Mouse (Mus musculus): ENCODE data around the gene Ppp1r16b.
A peak's percentile ranks its signal among the peaks of the same experiment; 100 is the strongest.

Gene Ppp1r16b

GRCm38 (mm10) chr2:158771066-158771763 is 106.0 kb downstream of the Ppp1r16b start:
- DNase-seq: no peak

DNA sequence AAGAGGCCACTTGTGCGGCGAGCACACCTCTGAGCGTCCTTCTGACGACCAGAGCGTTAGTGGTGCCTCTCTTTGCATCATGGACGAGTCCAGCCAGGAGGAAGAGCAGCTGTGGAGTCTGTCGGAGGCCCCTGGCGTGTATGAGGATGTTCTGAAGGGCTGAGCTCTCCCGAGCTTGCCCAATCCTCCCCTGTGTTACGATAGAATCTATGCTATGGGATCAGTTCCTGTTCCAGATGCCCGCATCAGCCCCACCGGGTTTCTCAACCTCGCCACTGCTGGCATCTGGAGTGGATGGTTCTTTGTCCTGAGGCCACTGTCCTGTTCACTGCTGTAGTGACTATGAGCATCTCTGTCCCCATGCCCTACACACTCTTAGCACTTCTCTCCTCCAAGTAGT is 107.6 kb downstream of the Ppp1r16b start:
- DNase-seq: no peak

DNA sequence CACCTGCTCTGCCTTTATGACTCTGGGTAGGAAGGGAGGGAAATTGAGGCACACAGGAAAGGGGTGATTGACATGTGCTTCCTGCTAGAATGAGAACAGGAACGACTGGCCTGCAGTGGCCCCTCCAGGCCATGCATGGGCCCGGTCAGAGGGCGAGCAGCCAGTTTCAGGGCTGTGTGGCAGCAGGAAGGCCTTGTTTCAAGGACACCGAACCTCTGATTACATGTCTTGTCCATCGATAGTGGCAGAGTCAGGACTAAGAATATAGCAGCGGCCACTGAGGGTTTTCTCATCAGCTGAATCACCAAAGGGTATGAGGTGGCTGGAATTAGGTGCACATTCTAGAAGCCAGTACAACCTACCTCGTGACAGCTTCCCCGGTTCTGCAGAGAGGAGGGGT is 109.7 kb downstream of the Ppp1r16b start:
- no peak for DNase-seq

- DNase-seq: no peak
Observed at GRCm38 (mm10) chr2:158776716-158777115, 111.5 kb downstream of the Ppp1r16b start.

DNA sequence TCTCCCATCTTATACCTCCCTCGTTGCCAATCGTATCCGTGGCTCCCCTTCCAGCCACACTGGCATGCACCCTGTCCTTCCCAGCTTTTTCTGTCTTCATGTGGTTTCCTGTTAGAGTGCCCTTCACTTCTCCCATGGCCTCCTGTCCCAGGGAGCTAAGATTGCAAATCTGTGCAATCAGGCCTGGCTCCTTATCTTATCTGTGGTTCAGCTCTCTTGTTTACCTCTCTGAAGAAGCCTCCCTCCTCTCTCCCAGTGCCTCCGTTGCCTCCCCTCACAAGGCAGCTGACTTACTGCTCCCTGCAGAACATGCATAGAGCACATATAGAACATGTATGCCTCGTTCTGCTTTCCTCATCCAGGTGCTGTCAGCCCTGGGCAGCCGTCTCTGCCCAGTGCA is 112.3 kb downstream of the Ppp1r16b start:
- DNase-seq: no peak

- DNase-seq: no peak
Observed at GRCm38 (mm10) chr2:158778349-158778748, 113.2 kb downstream of the Ppp1r16b start.

DNA sequence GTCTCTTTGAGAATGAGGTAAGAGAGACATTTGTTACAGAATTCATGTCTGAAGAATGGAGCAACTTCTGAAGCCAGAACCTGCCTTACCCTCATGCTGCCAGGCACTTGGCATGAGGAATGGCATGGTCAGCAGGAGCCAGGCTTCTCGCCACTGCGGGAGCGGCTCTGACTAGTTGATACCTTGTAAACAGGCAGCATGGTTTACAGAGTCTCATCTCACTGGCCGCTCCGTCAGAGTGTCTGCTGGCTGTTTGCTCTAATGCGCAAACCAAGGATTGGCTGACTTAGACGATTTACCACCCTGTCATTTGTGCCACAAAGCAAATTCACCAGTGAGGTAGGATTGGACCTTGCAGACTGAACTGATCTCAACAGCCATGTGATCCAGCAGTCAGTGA is 115.9 kb downstream of the Ppp1r16b start:
- no peak for DNase-seq

DNA sequence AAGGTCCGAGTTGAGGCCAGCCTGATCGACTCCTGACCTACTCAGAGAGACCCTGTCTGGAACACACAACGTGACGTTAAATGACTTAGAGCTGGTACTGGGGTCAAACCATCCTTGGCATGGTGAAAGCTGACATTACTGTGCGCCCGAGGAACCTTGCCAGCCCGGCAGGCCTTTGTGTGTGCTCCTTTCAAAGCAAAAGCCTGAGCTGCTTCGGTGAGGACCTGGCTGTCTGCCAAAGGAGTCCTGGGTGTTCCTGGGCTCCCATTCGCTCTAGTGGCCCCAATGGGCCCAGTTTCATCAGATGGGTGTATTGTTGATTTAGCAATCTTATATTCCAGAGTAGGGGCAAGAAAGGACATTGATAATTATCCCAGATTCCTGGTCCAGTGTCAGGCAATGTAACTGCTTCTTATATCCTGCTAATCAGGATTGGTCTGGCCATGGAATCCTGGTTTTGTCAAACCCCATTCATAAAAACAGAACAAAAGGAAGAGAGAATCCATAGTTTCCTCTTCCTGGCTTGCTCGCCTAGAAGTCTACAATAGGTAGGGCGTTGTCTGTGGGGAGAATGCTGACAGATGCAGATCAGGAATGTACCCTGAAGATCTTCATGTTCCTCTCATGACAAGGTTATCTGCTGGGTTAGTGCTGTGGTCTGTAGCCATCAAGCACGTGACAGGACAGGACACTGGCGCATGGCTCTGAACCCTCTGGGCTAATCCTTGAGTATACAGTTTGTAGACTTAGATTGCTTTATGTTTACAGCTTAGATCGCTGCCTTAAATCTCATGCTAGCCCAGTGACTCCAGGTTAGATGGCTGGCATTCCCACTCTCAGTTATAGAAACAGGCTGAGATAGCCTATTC is 122.0 kb downstream of the Ppp1r16b start:
- DNase-seq: no peak

DNA sequence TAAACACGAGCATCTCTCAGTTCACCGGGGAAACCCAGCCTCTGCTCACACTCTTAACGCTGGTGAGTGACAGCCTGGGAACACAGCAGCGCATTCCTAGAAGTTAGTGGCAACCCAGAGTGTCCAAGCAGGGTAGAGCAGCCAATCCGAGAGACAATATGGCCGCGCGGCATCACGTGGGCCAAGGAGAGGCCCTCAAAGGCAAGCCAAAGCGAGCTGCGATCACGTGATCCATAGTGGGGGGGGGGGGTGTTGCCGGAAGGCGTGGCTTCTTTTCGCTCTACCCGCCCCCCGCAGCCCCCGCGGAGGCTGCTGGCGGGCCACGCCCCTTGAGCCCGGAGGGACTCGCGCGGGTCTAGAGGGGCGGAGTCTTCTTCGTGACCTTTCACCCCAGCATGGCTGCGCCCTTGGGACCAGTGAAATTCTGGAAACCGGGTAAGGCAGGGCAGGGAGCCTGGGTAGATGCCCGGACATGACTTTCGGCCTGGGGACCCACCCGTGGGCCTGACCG is 129.4 kb downstream of the Ppp1r16b start, which contains the start of gene Dhx35:
Dhx35 (plus strand) TSS at position 314 of the 511 bp plus-strand sequence.
- peak; percentile 88 to 94 for DNase-seq

- no peak for DNase-seq
Observed at GRCm38 (mm10) chr2:158795043-158795442, 129.8 kb downstream of the Ppp1r16b start.

DNA sequence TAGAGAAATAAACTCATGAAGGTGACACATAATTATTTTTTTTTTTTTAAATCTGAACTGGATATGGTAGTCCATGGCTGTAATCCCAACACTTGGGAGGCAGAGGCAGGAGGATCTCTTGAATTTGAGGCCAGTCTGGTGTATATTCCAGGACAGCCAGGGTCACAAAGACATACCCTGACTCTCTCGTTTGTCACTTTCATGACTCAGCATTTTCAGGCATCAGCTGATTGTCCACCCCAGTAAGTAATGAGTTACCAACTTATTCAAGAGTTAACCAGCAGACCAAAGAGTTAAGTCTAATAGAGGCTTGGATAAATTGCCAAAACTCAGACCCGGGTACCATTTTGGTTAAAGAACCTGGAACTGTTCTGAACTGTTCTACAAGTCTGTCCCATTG is 130.7 kb downstream of the Ppp1r16b start:
- DNase-seq: no peak

DNA sequence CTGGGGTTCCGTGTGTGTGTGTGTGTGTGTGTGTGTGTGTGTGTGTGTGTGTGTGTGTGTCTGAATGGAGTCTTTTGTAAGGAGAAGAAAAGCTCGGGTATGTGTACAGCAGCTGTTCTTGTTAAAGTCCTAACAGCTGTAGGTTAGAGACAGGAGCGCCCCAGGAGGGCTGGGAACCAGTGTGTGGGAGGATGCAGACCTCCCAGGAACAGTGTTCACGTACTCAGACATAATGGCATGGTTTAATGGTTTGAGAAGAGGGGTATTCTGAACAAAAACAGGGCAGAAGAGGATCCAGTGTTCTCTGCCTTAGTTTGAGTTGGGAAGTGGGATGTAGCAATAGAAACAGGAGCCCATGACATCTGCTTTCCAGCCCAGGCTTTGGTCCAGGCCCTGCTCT is 134.1 kb downstream of the Ppp1r16b start:
- no peak for DNase-seq

- no peak for DNase-seq
Observed at GRCm38 (mm10) chr2:158800788-158801187, 135.6 kb downstream of the Ppp1r16b start.

GRCm38 (mm10) chr2:158803575-158803974 is 138.4 kb downstream of the Ppp1r16b start:
- DNase-seq: no peak

- DNase-seq: no peak
Observed at GRCm38 (mm10) chr2:158815686-158816085, 150.5 kb downstream of the Ppp1r16b start.
